Mouse (Mus musculus) neural tube, embryonic 13.5 days (tissue): ENCODE data around the gene Slc12a9. TPM values are rescaled to one million over a fixed set of nuclear protein-coding genes. Genes with fewer than 3 reads are reported as not detected.
"Not testable (repeated sequence)": the region's sequence is repeated elsewhere in the genome, so short reads cannot be mapped to it uniquely, and the experiment has no call there.

Source experiments
- ATAC-seq: fragments of 200-750 bp; cut with Nextera tagmentation; 2 replicates; pipeline ENCODE4 v1.8.0; 2017; ENCODE audit warnings: low read depth, mild to moderate bottlenecking, moderate TSS enrichment, moderate library complexity
- H3K27ac ChIP-seq: fragments of 300-500 bp; sonication (generic); replicated peaks from 2 replicates; pipeline ENCODE4 v1.5.1; 2015; ENCODE audit warnings: moderate library complexity, mild to moderate bottlenecking, inconsistent platforms
- H3K27me3 ChIP-seq: fragments of 300-500 bp; sonication (generic); 2 replicates; pipeline ENCODE4 v1.6.1; 2015; ENCODE audit warnings: mild to moderate bottlenecking, inconsistent platforms
- H3K36me3 ChIP-seq: fragments of 300-500 bp; sonication (generic); 2 replicates; pipeline ENCODE4 v1.6.1; 2015; ENCODE audit warnings: mild to moderate bottlenecking, inconsistent platforms
- H3K4me1 ChIP-seq: fragments of 300-500 bp; sonication (generic); replicated peaks from 2 replicates; pipeline ENCODE4 v1.6.1; 2015; ENCODE audit warnings: inconsistent platforms
- H3K4me2 ChIP-seq: fragments of 300-500 bp; sonication (generic); 2 replicates; pipeline ENCODE4 v1.6.1; 2015; ENCODE audit warnings: inconsistent platforms, mild to moderate bottlenecking, moderate library complexity
- H3K4me3 ChIP-seq: fragments of 300-500 bp; sonication (generic); 2 replicates; pipeline ENCODE4 v1.5.1; 2015; ENCODE audit warnings: mild to moderate bottlenecking, inconsistent platforms
- H3K9ac ChIP-seq: fragments of 300-500 bp; sonication (generic); 2 replicates; pipeline ENCODE4 v1.6.1; 2015; ENCODE audit warnings: moderate library complexity, mild to moderate bottlenecking, inconsistent platforms
- H3K9me3 ChIP-seq: fragments of 300-500 bp; sonication (generic); 2 replicates; pipeline ENCODE4 v1.6.1; 2016; ENCODE audit warnings: inconsistent platforms
- WGBS: fragments of 180-500 bp; shearing (Covaris S2); methylation state at CpG from one replicate; pipeline ENCODE4 v1.1.7; 2015; 5-methylcytosine and 5-hydroxymethylcytosine counted together
- polyA plus RNA-seq: library from polyadenylated mRNA; unstranded; fragments of >200 nt; fragmentation: Nextera tagmentation; extraction: Ambion mirVana; gene quantifications from 2 replicates; pipeline ENCODE4 v1.2.1, GENCODE M21; 2015

Slc12a9 gene
- polyA plus RNA-seq, 1 experiment from 2014 or later, result 27.4 TPM

DNA sequence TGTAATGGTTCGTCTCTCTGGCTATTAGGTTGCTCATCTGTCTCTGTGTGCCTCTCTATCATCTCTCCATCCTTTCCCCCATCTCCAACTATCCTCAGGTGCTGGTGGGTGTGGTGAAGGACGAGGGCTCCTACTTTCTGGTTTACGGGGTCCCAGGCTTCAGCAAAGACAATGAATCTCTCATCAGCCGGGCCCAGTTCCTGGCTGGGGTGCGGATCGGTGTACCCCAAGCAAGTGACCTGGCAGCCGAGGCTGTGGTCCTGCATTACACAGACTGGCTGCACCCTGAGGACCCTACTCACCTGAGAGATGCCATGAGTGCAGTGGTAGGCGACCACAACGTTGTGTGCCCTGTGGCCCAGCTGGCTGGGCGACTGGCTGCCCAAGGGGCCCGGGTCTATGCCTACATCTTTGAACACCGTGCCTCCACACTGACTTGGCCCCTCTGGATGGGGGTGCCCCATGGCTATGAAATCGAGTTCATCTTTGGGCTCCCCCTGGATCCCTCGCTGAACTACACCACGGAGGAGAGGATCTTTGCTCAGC, 41.9 kb downstream of the Slc12a9 start:
- no peak overlapping the region for H3K27ac ChIP-seq
- peaks cover 16% of the 10 kb centered on the region for H3K36me3 ChIP-seq
- peaks cover 55% of the 10 kb centered on the region for H3K4me1 ChIP-seq
- WGBS, result 78% methylated on average over 15 of the region's 15 CpGs
- H3K9ac ChIP-seq, result 0 out of 2 replicates have a peak overlapping the region, but pooled peaks have one; percentile 17
- H3K4me3 ChIP-seq, result no peak overlapping the region
- no peak overlapping the region for H3K4me2 ChIP-seq
- ATAC-seq, result no peak
- H3K9me3 ChIP-seq, result no peaks in the 10 kb centered on the region
- H3K27me3 ChIP-seq, result peaks cover 49% of the 10 kb centered on the region

DNA sequence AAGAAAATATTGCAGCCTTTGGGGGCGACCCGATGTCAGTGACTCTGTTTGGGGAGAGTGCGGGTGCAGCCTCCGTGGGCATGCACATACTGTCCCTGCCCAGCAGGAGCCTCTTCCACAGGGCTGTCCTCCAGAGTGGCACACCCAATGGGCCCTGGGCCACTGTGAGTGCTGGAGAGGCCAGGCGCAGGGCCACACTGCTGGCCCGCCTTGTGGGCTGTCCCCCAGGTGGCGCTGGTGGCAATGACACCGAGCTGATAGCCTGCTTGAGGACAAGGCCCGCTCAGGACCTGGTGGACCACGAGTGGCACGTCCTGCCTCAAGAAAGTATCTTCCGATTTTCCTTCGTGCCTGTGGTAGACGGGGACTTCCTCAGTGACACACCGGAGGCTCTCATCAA, 42.7 kb downstream of the Slc12a9 start:
- Histone ChIP-seq H3K36me3 (peaks cover 8% of the 10 kb centered on the region), H3K27me3 (peaks cover 49% of the 10 kb centered on the region), H3K27ac (no peak overlapping the region), H3K4me1 (peaks cover 61% of the 10 kb centered on the region), H3K4me3 (no peak overlapping the region), H3K9ac (no peak overlapping the region), H3K9me3 (no peaks in the 10 kb centered on the region), H3K4me2 (peak overlapping the region; percentile 92; the same call in 1 of the 2 replicates)
- no peak for ATAC-seq
- 23% methylated on average over 15 of the region's 15 CpGs for WGBS

DNA sequence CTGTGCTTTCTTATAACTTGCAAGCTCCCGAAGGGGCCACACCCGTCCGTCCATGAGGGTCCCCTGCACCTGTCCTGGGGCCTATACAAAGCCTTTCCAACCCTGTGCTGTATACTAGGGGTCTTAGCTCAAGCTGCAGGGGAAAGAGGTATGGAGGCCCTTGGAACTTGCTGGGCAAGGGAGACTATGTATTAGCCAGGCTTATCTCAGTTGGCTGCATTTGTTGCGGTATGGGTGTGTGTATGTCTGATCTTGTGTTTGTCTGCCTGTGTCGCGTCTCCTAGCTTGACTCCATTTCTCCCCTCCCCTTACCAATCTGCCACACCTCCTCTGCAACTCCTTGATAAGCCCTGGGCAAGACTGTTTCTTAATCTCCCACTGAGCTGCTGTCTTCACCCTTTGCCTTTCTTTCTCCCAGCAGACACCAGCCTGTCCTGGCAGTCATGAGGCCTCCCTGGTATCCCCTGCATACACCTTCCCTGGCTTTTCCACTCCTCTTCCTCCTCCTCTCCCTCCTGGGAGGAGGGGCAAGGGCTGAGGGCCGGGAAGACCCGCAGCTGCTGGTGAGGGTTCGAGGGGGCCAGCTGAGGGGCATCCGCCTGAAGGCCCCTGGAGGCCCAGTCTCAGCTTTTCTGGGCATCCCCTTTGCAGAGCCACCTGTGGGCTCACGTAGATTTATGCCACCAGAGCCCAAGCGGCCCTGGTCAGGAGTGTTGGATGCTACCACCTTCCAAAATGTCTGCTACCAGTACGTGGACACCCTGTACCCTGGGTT, 43.6 kb downstream of the Slc12a9 start:
- Histone ChIP-seq H3K4me3 (peak overlapping the region; percentile 49), H3K4me2 (peak overlapping the region; percentile 92), H3K9me3 (no peaks in the 10 kb centered on the region), H3K27ac (no peak overlapping the region), H3K36me3 (no peaks in the 10 kb centered on the region), H3K4me1 (peaks cover 52% of the 10 kb centered on the region), H3K9ac (peak overlapping the region; percentile 77), H3K27me3 (peaks cover 49% of the 10 kb centered on the region)
- WGBS, result 54% methylated on average over 13 of the region's 13 CpGs
- no peak for ATAC-seq

DNA sequence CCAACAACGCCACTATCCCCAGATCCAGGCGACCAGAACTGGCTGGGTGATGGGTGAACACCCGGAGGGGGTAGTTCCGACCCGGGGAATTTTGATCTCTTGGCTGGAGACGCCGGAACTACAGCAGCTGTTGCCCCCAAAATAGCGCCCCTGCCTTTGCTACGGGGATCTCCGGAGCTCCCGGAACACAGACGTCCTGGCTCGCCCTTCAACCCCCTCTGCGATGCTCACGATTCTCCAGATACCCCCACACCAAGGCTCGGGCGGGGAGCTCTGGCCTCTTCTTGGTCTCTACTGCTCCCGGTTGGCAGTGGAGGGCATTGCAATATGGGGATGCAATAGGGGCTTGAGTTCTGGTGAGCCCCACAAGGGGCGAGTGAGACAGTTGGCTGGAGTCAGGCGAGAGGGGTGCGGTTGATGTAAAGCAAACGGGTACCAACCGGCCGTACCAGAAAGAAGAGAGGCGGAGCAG, 44.4 kb downstream of the Slc12a9 start:
- Histone ChIP-seq H3K4me1 (peaks cover 49% of the 10 kb centered on the region), H3K27me3 (peaks cover 49% of the 10 kb centered on the region), H3K4me3 (peak overlapping the region; percentile 49), H3K27ac (no peak overlapping the region), H3K9me3 (no peaks in the 10 kb centered on the region), H3K36me3 (no peaks in the 10 kb centered on the region), H3K9ac (peak overlapping the region; percentile 77), H3K4me2 (peak overlapping the region; percentile 92)
- WGBS, result 2% methylated on average over 25 of the region's 25 CpGs
- no peak for ATAC-seq

DNA sequence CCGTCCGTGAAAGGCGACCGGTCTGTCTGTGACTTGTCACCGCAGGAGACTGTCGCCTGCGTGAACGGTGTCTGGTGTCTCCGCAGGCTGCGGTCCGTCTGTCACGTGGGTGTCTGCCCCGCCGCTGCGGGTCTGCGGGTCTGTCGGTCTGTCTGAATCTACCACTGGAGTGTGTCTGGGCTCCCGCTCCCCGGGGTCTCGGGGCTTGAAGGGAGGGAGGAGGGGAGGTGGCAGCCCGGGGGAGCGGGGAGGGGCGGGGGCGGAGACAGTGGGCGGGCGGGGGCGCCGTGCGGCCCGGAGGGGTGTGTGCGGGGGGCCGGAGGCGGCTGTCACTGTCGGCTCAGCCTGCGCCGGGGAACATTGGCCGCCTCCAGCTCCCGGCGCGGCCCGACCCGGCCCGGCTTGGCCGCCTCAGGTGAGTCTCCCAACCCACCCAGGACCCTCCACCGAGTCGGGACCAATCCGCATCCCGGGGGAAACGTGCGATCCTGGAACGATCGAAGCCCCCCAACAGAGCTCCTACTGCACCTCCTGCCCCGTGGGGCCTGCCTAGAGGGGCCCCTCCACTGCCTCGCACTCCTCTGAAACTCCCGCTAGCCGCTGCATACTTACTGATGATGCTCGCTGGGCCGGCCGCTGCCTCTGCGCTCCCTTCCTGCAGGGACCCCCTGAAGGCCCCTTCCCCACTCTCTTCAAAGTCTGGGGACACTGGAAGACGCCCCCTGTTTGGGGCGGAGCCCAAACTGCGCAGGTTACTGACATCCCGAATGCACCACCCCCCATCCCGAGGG, 45.2 kb downstream of the Slc12a9 start:
- Histone ChIP-seq H3K4me2 (peak overlapping the region; percentile 92), H3K9me3 (peaks cover under 1% of the 10 kb centered on the region; the same call in 1 of the 2 replicates), H3K4me1 (peaks cover 40% of the 10 kb centered on the region), H3K27me3 (peaks cover 49% of the 10 kb centered on the region), H3K4me3 (peak overlapping the region; percentile 49), H3K27ac (peak overlapping the region; percentile 82), H3K9ac (peak overlapping the region; percentile 77), H3K36me3 (no peaks in the 10 kb centered on the region)
- peak; percentile 14; the same call in 1 of the 2 replicates for ATAC-seq
- WGBS, result under 1% methylated on average over 63 of the region's 65 CpGs

DNA sequence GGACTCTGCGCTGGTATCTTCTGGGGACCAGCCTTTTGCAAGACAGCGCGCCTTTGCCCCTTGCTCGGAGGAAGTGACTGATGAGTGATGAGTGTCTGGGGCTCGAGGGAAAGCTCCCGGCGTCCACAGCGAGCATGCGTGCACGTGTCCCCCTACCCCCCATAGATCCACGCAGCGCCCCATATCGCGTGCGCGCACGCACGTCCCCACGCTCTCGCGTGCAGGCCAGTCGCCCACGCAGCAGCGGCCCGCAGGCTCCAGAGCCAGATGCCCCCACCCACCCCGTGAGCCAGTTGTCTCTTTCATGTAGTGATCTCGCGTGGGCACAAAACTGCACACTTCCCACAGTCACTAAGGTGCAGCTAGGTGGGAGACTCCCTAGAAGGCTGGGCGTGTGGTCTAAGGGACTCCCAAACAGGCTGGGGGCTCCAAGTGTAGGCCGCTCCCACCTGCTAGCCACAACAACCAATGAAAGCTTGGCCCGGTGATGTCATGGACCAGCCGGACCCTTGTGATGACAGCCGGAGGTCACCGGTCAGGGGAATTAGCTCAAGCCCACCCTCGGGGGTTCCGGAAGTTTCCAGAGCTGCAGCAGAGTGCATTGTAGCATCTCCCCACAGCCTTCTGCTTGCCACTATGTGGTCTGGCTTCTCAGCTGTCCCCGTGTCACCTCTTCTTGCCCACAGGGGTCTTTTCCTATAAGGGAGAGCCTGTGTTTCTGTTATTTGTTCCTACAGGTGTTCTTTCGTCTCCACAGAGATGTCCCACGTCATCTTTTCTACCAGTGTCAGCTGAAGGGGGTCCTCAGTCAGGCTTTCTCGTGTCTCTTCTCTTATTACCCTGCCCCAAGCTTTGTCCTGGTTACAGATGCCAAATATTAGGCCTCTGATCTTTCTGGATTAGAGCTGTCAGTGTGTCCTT, 46.1 kb downstream of the Slc12a9 start, which contains the start of gene Ache:
TSS of gene Ache (plus strand) at position 488 of the 921 bp plus-strand sequence.
- peak within 1 kb of the TSS; percentile 49 for H3K4me3 ChIP-seq
- peaks cover 5% of the 10 kb centered on the region; the same call in 1 of the 2 replicates for H3K9me3 ChIP-seq
- H3K9ac ChIP-seq, result peak within 1 kb of the TSS; percentile 77
- ATAC-seq, result peak; percentile 73
- H3K4me1 ChIP-seq, result peaks cover 34% of the 10 kb centered on the region
- WGBS, result under 1% methylated on average over 40 of the region's 40 CpGs
- H3K27ac ChIP-seq, result peak within 1 kb of the TSS; percentile 82
- peak within 1 kb of the TSS; percentile 92 for H3K4me2 ChIP-seq
- H3K27me3 ChIP-seq, result peaks cover 45% of the 10 kb centered on the region
- H3K36me3 ChIP-seq, result no peaks in the 10 kb centered on the region

DNA sequence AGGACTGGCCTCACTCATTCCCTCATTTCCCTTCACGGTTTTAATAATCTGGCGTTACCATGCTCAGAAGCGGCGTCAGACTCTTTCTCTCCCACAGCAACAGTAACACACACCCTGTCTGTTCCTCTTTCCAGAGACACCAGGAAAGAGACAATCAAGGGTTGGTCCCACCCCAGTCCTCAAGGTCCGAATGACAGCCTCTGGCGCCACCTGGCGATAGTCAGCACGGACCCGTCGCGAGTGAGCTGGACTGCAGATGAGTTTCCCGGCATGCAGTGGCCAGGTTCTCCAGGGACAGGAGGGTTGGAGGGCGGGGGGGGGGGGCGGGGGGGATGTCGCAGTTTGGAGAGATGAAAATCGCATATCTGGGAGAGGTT, 46.8 kb downstream of the Slc12a9 start:
- peak overlapping the region; percentile 49 for H3K4me3 ChIP-seq
- H3K27me3 ChIP-seq, result peaks cover 39% of the 10 kb centered on the region
- 1% methylated on average over 16 of the region's 16 CpGs for WGBS
- H3K27ac ChIP-seq, result peak overlapping the region; percentile 82
- H3K36me3 ChIP-seq, result no peaks in the 10 kb centered on the region
- H3K4me1 ChIP-seq, result peaks cover 34% of the 10 kb centered on the region
- H3K9me3 ChIP-seq, result peaks cover 5% of the 10 kb centered on the region; the same call in 1 of the 2 replicates
- peak overlapping the region; percentile 92 for H3K4me2 ChIP-seq
- peak overlapping the region; percentile 77 for H3K9ac ChIP-seq
- peak; percentile 77 for ATAC-seq

DNA sequence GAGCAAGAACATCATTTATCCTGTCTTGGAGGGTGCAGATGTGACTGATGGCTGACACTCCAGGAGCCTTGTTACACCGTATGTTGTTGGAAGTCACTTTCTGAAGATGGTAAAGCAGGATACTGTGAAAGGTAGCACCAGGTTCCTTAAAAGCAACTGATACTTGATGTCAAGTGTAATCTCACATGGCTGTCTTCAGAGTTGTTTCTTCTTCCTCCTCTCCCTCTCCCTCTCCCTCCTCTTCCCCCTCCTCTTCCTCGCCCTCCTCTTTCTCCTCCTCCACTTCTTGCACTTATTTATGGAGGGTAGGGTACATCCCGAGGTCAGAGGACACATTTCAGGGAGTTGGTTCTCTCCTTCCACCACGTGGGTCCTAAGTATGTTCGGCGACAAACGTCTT, 47.4 kb downstream of the Slc12a9 start:
- 45% methylated on average over 7 of the region's 7 CpGs for WGBS
- peak overlapping the region; percentile 92 for H3K4me2 ChIP-seq
- peak overlapping the region; percentile 77 for H3K9ac ChIP-seq
- peaks cover 33% of the 10 kb centered on the region for H3K27me3 ChIP-seq
- peak overlapping the region; percentile 82 for H3K27ac ChIP-seq
- ATAC-seq, result no peak
- no peak overlapping the region for H3K4me3 ChIP-seq
- peaks cover 34% of the 10 kb centered on the region for H3K4me1 ChIP-seq
- H3K9me3 ChIP-seq, result peaks cover 5% of the 10 kb centered on the region; the same call in 1 of the 2 replicates
- H3K36me3 ChIP-seq, result no peaks in the 10 kb centered on the region

DNA sequence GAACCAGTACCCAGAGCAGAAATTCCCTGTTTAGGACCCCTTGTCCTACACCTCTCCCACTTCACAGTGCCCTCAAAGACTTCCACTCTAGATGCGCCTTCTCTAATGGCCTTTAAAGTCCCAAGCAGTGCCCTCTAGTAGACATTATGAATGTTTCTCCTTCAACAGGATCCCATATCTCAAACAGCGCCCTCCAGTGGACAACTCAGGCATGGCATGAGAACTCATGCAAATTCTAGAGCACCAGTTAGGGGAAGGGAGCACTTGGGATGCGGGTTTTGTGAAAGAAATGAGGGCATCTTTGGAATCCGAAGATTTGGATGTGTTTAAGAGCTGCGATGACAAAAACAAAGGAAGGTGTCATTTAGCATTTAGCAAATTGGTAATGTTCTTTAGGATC, 48.4 kb downstream of the Slc12a9 start:
- no peak overlapping the region for H3K27ac ChIP-seq

DNA sequence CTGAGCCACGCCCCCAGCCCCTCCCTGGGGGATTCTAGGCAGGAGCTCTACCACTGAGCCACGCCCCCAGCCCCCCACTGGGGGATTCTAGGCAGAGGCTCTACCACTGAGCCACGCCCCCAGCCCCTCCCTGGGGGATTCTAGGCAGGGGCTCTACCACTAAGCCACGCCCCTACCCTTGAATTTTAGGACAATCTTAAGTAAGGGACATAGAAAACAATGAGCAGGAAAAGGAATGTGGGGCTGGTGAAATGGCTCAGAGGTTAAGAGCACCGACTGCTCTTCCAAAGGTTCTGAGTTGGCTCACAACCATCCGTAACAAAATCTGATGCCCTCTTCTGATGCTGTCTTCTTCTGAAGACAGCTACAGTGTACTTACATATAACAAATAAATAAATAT, 49.0 kb downstream of the Slc12a9 start:
- not testable (repeated sequence) for H3K36me3 ChIP-seq, H3K9ac ChIP-seq, H3K4me3 ChIP-seq, ATAC-seq, H3K9me3 ChIP-seq, H3K4me2 ChIP-seq, H3K27ac ChIP-seq
- Histone ChIP-seq H3K27me3 (peaks cover 18% of the 10 kb centered on the region), H3K4me1 (peaks cover 31% of the 10 kb centered on the region)
- WGBS, result 85% methylated on average over 6 of the region's 6 CpGs

More for the DNA sequence above, 48.4 kb downstream of the Slc12a9 start:
- Histone ChIP-seq H3K27me3 (peaks cover 24% of the 10 kb centered on the region), H3K9ac (no peak overlapping the region), H3K9me3 (peaks cover 5% of the 10 kb centered on the region; the same call in 1 of the 2 replicates), H3K4me2 (no peak overlapping the region), H3K36me3 (no peaks in the 10 kb centered on the region), H3K4me3 (no peak overlapping the region), H3K4me1 (peaks cover 34% of the 10 kb centered on the region)
- WGBS, result 66% methylated on average over 5 of the region's 5 CpGs
- no peak for ATAC-seq
